Mouse (Mus musculus) C2C12 (cell line): Measurements from ENCODE around the gene Qrsl1.

Source experiments
- CTCF ChIP-seq: IDR thresholded peaks from one replicate; pipeline ENCODE4 v1.5.1; 2011; ENCODE audit not compliant: control insufficient read depth, insufficient read depth, insufficient read length
- MAX ChIP-seq: IDR thresholded peaks from one replicate; pipeline ENCODE4 v1.6.1; 2011; ENCODE audit warnings: mild to moderate bottlenecking, control low read depth
- MYOD1 ChIP-seq: IDR thresholded peaks from one replicate; pipeline ENCODE4 v1.6.1; 2011; ENCODE audit warnings: low read depth; ENCODE audit not compliant: control insufficient read depth, insufficient read length
- MYOG ChIP-seq: IDR thresholded peaks from one replicate; pipeline ENCODE4 v1.6.1; 2011; ENCODE audit not compliant: control insufficient read depth, insufficient read length; ENCODE audit errors: extremely low read depth
- USF1 ChIP-seq: IDR thresholded peaks from one replicate; pipeline ENCODE4 v1.6.1; 2011; ENCODE audit warnings: low read depth, mild to moderate bottlenecking, control low read depth, moderate library complexity

DNA sequence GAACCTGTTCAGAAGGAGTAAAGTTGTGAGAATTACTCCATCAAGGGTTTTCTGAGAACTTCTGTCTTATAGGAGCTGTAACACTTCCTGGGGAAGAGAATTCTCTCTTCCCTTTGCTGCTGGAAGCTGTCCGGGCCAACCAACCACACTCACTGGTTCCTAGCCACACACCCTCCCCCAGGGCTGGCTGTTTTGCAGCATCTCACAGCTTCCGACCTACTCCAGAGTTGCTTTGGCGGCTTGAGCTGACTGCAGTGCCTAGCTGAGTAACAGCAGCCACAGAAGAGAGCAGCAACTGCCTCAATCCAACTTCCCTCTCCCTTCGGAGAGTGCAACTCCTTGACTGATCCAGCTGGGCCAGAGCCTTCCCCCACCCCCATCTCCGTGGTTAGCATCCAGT lies 68.7 kb downstream of the Qrsl1 start:
- TF ChIP-seq CTCF (no peak), MAX (no peak), USF1 (no peak), MYOD1 (no peak), MYOG (no peak)
